12 mouse cellular contexts compared by ENCODE assay signal in the genomic region with DNA sequence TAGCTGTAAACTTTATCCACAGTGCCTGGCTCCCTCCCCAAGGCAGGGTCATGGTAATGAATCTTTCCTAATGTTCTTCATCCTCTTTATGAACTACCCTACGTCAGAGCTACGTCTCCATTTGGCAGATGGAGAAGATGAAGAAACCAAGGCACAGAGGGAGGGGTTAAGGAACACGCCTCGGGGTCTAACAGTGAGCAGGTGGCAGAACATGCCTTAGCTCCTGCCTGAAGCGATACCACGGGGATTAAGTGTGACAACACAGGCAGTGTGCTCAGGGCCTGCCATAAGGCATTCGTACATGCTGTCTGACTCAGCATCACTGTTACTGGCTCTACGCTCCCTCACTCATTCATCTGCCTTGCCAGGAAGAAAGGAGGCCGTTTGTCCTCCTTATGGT.
DNase-seq lines count a peak whose midpoint lies in the region; ATAC-seq and TF ChIP-seq lines count a peak whose summit lies in the region.
"Had no signal": no experiment of that assay in that cellular context is flagged by ENCODE, and none has a peak within 500 bp of the region (broad histone marks: within the 10 kb centered on the region; RNA-seq: fewer than 3 reads in every experiment).

No protein-coding gene starts in this region.

- no peak overlapping the region for H3K4me2 ChIP-seq in forebrain, embryonic 14.5 days (ENCODE audit: low read length)
- H3K4me2 ChIP-seq in forebrain, embryonic 12.5 days = no peak overlapping the region
- H3K4me2 ChIP-seq in midbrain, embryonic 12.5 days (replicated peaks) = no peak overlapping the region
- no peak overlapping the region for H3K4me2 ChIP-seq in midbrain, postnatal 0 days (ENCODE audit: low read depth, low read length, poor library complexity, severe bottlenecking)
- H3K4me2 ChIP-seq: embryonic facial prominence, embryonic 15.5 days; limb, embryonic 15.5 days had no signal

- peak; percentile 72 for DNase-seq in forebrain, embryonic 14.5 days (ENCODE audit: low spot score)
- DNase-seq in midbrain, postnatal 0 days (ENCODE audit: low spot score) = no peak
- DNase-seq in gonadal fat pad, adult 2 months (ENCODE audit: low read depth) = peak; percentile 63
- peak; percentile 49 to 78 for DNase-seq in left cerebral cortex, postnatal 25 days (ENCODE audit: low spot score in 2 of 2)
- DNase-seq in kidney, postnatal 4 days = no peak
- DNase-seq: kidney, postnatal 25 days; spleen, adult 18-20 months had no signal

- 57% methylated on average over 9 of the region's 9 CpGs for WGBS in forebrain, embryonic 14.5 days
- WGBS in forebrain, embryonic 12.5 days = 75% methylated on average over 9 of the region's 9 CpGs
- WGBS in midbrain, embryonic 12.5 days = 62% methylated on average over 9 of the region's 9 CpGs
- 55% methylated on average over 9 of the region's 9 CpGs for WGBS in midbrain, postnatal 0 days

- TF ChIP-seq CTCF in midbrain, postnatal 0 days (IDR thresholded peaks at IDR 0.05) = no peak

- H3K9ac ChIP-seq in forebrain, embryonic 14.5 days (ENCODE audit: low read length) = no peak overlapping the region
- H3K9ac ChIP-seq in forebrain, embryonic 12.5 days = no peak overlapping the region
- H3K9ac ChIP-seq in midbrain, embryonic 12.5 days (replicated peaks) = no peak overlapping the region
- no peak overlapping the region for H3K9ac ChIP-seq in midbrain, postnatal 0 days (replicated peaks; ENCODE audit: low read length, poor library complexity, severe bottlenecking)
- H3K9ac ChIP-seq: embryonic facial prominence, embryonic 15.5 days; limb, embryonic 15.5 days had no signal

- H3K4me3 ChIP-seq in forebrain, embryonic 14.5 days (ENCODE audit: low read depth, low read length) = no peak overlapping the region
- no peak overlapping the region for H3K4me3 ChIP-seq in forebrain, embryonic 12.5 days (replicated peaks)
- no peak overlapping the region for H3K4me3 ChIP-seq in midbrain, embryonic 12.5 days
- H3K4me3 ChIP-seq in midbrain, postnatal 0 days (ENCODE audit: low read depth, low read length) = no peak overlapping the region
- H3K4me3 ChIP-seq: embryonic facial prominence, embryonic 15.5 days; limb, embryonic 15.5 days had no signal

- H3K9me3 ChIP-seq in forebrain, embryonic 14.5 days (replicated peaks; ENCODE audit: control insufficient read depth, low read length) = no peaks in the 10 kb centered on the region
- no peaks in the 10 kb centered on the region for H3K9me3 ChIP-seq in forebrain, embryonic 12.5 days
- H3K9me3 ChIP-seq in midbrain, embryonic 12.5 days = no peaks in the 10 kb centered on the region
- no peaks in the 10 kb centered on the region for H3K9me3 ChIP-seq in midbrain, postnatal 0 days (ENCODE audit: low read length)
- H3K9me3 ChIP-seq: embryonic facial prominence, embryonic 15.5 days; limb, embryonic 15.5 days had no signal

- no peaks in the 10 kb centered on the region for H3K36me3 ChIP-seq in forebrain, embryonic 14.5 days (ENCODE audit: control insufficient read depth, insufficient read depth, low read length)
- no peaks in the 10 kb centered on the region for H3K36me3 ChIP-seq in forebrain, embryonic 12.5 days (replicated peaks)
- H3K36me3 ChIP-seq in midbrain, embryonic 12.5 days = no peaks in the 10 kb centered on the region
- H3K36me3 ChIP-seq in midbrain, postnatal 0 days (ENCODE audit: insufficient read depth, low read length) = no peaks in the 10 kb centered on the region
- H3K36me3 ChIP-seq: embryonic facial prominence, embryonic 15.5 days; limb, embryonic 15.5 days had no signal

- ATAC-seq in forebrain, embryonic 14.5 days = peak; percentile 78
- no peak for ATAC-seq in forebrain, embryonic 12.5 days (ENCODE audit: low FRiP score)
- 0 out of 2 replicates have a peak, but pooled peaks have one; percentile 45 for ATAC-seq in midbrain, embryonic 12.5 days (ENCODE audit: low FRiP score, low read depth)
- no peak for ATAC-seq in midbrain, postnatal 0 days (ENCODE audit: low FRiP score)
- ATAC-seq in CD4-positive, CD25-positive, alpha-beta regulatory T cell, adult 4 months = no peak

- no peaks in the 10 kb centered on the region for H3K27me3 ChIP-seq in forebrain, embryonic 14.5 days (replicated peaks; ENCODE audit: control insufficient read depth, insufficient read depth, low read length)
- no peaks in the 10 kb centered on the region for H3K27me3 ChIP-seq in forebrain, embryonic 12.5 days
- H3K27me3 ChIP-seq in midbrain, embryonic 12.5 days = no peaks in the 10 kb centered on the region
- H3K27me3 ChIP-seq in midbrain, postnatal 0 days (ENCODE audit: insufficient read depth, low read length) = no peaks in the 10 kb centered on the region
- H3K27me3 ChIP-seq: embryonic facial prominence, embryonic 15.5 days; limb, embryonic 15.5 days had no signal

- H3K4me1 ChIP-seq in forebrain, embryonic 14.5 days (ENCODE audit: control insufficient read depth, insufficient read depth, low read length) = peaks cover 16% of the 10 kb centered on the region
- H3K4me1 ChIP-seq in forebrain, embryonic 12.5 days = peaks cover 43% of the 10 kb centered on the region
- peaks cover 43% of the 10 kb centered on the region for H3K4me1 ChIP-seq in midbrain, embryonic 12.5 days
- H3K4me1 ChIP-seq in midbrain, postnatal 0 days (ENCODE audit: insufficient read depth, low read length) = peaks cover 17% of the 10 kb centered on the region

- intact Hi-C loops in left cerebral cortex, postnatal 25 days (cut with DNase I) = loop anchor here (1.0 to 5.0 kb wide), 4 partner anchors 20 to 554 kb away; a partner anchor contains a TSS

- no peak overlapping the region for H3K27ac ChIP-seq in forebrain, embryonic 14.5 days (ENCODE audit: low read depth, low read length)
- H3K27ac ChIP-seq in forebrain, embryonic 12.5 days = no peak overlapping the region
- no peak overlapping the region; the same call in 1 of the 2 replicates for H3K27ac ChIP-seq in midbrain, embryonic 12.5 days (replicated peaks)
- no peak overlapping the region for H3K27ac ChIP-seq in midbrain, postnatal 0 days (ENCODE audit: low read depth, low read length)
- H3K27ac ChIP-seq: embryonic facial prominence, embryonic 15.5 days; limb, embryonic 15.5 days had no signal

Comparison
In these comparisons a context has a peak if more than half of its experiments do, and no peak if none do; other contexts are left out.
1. ATAC-seq: peak in forebrain, embryonic 14.5 days (single experiment) and midbrain, embryonic 12.5 days (single experiment); none in forebrain, embryonic 12.5 days (single experiment), midbrain, postnatal 0 days (single experiment) and CD4-positive, CD25-positive, alpha-beta regulatory T cell, adult 4 months (single experiment).
2. DNase-seq: peak in forebrain, embryonic 14.5 days (single experiment), gonadal fat pad, adult 2 months (single experiment) and left cerebral cortex, postnatal 25 days (2 of 2); none in midbrain, postnatal 0 days (single experiment) and kidney, postnatal 4 days (0 of 2).